Mouse (Mus musculus): ENCODE measurements around the gene Minos1.
A peak's percentile ranks its signal among the peaks of the same experiment; 100 is the strongest.

Minos1 gene

DNA sequence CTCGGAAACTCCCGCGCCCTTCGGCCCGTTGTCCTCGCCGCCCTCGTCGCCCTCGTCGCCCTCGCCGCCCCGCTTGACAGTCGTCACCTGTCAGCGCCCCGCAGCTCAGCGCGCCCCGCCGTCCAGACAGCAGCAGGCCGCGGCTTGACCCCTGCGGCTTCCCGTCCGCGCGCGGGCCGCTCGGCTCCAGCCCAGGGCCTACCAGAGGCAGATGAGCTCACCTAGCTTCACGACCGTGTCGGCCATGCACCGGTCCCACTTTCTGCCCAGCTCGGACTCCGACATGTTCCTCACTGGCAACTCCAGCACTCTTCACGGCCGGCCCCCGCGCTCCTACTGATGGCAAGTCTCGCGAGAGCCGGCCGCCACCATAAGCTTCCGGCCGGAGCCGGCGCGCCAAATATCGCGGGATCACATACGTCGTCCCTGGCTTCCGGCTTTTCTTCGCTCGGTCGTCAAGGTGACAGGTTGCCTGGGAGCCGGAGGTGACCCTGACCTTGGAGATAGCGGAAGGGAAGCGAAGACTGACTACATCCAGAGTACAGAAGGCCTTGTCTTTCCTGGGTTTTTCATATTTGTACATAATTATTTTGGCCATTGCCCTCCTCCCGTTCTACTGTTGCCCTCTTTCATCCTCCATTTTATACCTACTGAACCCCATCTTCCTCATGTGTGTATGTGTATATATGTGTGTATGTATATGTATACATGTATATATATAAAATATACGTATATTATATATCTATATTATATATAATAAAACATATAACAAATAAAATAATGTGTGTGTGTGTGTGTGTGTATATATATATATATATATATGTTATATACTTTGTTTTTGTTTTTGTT is at the start of gene Minos1:
Gene Minos1, minus strand, starts transcription at position 413 of the 849 bp plus-strand sequence.
- DNase-seq (ENCODE audit: low spot score in 2 of 2), result peak; percentile 95 to 96

DNA sequence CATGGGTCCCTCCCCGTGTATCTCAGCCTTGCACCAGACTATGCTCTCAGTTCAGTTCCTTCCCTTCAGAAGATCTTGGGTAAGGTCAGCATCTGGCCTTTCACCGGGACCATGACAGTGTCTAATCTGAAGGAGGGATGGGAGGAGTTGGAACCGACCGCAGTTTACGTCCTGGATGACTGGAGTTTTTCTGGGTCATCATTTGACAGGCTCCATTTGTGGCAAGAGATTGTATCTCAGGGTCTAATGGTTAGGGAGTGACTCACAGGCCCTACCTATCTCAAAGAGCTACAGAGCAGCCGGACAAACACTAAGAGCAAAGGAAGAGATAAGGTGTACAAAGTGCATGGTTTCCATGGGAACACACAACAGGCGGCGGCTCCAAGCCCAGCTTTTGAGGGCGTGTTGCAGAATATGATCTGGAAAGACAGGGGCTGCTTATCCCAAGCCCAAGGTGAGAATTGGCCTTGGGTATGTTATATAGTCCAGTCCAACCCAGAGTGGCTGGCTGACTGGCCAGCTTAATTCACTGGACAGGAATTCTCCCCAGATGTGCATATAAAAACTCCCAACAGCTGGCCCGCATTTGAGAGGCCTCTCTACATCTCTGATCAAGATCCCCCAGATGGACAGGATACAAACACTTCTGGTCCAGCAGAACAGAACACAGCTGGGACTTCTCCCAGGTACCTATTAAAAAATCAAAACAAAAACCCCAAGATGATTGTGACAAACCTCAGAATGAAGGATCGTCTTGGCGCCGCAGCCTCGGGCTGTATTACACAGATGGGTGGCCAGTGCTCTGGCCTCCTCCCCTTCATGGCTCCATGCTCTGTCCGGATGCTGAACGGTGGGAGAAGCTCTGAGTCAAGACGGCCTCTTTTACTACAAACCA is 49.1 kb upstream of the Minos1 start:
- no peak for DNase-seq (ENCODE audit: low spot score in 2 of 2)

DNA sequence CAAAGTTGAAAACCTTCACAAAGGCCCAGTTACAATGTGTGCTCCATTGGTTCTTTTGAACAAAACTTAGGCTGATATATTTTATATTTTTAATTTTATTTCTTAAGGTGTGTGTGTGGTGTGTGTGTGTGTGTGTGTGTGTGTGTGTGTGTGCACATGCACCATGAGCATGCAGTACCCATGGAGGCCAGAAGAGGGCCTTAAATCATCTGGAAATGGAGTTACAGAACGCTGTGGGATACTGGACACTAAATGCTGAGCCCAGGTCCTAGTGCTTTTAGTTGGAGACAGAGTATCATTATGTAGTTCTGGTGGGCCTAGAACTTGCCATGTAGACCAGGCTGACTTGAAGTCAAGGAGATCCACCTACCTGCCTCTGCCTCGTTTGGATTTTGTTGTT is 48.3 kb upstream of the Minos1 start:
- DNase-seq (ENCODE audit: low spot score in 2 of 2), result no peak

- no peak for DNase-seq (ENCODE audit: low spot score in 2 of 2)
Observed at GRCm38 (mm10) chr4:139178377-139178776, 47.5 kb upstream of the Minos1 start.

GRCm38 (mm10) chr4:139177921-139178320 is 47.0 kb upstream of the Minos1 start:
- DNase-seq (ENCODE audit: low spot score in 2 of 2), result no peak

DNA sequence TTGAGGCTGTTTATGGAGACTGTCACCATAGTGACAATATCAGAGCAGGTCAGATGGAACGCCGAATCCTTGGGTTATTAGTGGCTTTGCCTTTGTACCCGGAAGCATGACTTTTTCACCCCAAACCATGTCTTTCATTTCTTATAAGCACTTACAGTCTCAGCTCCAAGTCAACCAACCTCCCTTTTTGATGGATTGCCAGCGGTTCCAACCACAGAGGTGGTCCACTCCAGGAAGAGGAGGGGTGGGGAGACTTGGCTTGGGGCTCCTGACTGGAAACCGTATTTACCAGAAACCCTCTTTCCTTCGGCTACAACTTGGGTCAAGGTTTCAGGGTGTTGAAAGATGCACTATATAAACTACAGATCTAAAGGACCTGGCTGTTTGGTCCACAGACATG is 45.1 kb upstream of the Minos1 start:
- DNase-seq (ENCODE audit: low spot score in 2 of 2), result no peak

DNA sequence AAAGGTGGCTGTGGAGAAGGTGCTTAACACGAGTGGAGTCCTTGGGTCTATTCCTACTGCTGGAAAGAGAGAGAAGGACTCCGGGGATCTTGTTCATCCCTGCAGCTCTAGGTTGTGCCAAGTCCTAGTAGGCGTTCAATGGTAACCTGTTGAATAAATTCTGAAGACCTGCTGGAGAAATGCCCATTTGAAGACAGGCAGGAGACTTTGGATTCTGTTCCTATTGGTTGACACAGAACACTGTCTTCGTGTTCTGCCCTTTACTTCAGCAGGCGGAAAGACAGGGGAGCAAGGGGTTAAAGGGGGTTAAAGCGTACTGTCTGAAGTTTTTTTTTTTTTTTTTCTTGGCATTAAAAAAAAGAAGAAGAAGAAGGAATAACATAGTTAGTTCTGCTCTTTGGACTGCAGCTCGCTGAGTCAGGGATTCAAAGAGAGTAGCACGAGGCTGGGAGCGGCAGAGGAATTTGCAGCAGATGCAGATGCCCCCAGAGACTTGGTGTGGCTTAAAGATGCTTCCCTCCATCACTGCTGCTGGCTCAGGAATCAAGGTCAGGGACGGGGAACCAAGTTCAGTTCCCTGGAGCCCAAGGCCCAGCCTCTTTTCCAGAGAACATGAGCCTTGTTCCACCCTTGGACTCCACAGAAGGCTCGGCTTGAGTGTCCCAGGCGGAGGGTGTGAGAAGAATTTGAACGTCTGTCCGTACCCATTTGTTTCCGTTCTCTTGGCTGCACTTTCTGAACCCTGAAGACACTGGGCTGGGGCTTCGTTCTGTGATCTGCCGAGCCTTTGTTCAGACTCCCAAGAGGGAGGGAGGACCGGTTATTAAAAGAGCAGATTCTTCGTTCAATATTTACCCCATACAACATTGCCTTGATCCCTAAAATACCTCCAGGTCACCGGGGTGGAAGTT is 44.4 kb upstream of the Minos1 start:
- no peak for DNase-seq (ENCODE audit: low spot score in 2 of 2)

GRCm38 (mm10) chr4:139169748-139170279 is 38.9 kb upstream of the Minos1 start:
- DNase-seq (ENCODE audit: low spot score in 2 of 2), result no peak

GRCm38 (mm10) chr4:139168985-139169747 is 38.3 kb upstream of the Minos1 start:
- peak; percentile 77 to 79 for DNase-seq (ENCODE audit: low spot score in 2 of 2)

- no peak for DNase-seq (ENCODE audit: low spot score in 2 of 2)
Observed at GRCm38 (mm10) chr4:139167107-139167506, 36.2 kb upstream of the Minos1 start.

- DNase-seq (ENCODE audit: low spot score in 2 of 2), result peak; percentile 66 to 68
Observed at GRCm38 (mm10) chr4:139166244-139166643, 35.3 kb upstream of the Minos1 start.

GRCm38 (mm10) chr4:139165259-139165658 is 34.3 kb upstream of the Minos1 start:
- DNase-seq (ENCODE audit: low spot score in 2 of 2), result no peak

DNA sequence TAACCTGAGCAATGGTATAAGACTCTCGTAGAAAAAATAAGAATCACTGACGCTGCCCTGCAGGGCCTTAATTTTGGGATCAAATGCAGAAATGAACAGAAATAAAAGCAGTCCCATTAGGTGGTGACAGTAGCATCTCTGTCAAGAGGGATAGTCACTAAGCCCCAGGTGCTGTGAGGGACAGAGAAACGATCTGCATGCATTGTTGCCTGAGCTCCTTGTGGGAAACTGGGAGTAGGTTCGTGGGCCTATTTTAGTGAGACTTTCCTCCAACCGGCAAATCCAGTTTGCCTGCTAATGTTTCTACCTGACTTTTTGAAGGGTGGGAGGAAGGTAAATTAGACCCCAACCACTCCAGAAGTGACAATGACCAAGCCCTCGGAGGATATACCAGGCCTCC is 33.2 kb upstream of the Minos1 start:
- no peak for DNase-seq (ENCODE audit: low spot score in 2 of 2)

DNA sequence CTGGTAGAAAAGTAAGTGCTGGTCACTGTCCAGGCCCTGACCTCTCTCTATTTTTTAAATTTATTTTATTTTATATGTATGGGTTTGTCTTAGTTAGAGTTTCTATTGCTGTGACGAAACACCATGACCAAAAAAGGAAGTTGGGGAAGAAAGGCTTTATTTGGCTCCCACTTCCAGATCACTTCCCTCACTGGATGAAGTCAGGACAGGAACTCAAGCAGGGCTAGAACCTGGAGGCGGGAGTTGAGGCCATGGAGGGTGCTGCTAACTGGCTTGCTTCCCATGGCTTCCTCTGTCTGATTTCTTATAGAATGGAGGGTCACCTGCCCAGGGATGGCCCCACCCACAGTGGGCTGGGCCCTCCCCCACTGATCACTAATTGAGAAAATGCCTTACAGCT is 30.2 kb upstream of the Minos1 start:
- no peak for DNase-seq (ENCODE audit: low spot score in 2 of 2)

GRCm38 (mm10) chr4:139158350-139158749 is 27.4 kb upstream of the Minos1 start:
- no peak for DNase-seq (ENCODE audit: low spot score in 2 of 2)

GRCm38 (mm10) chr4:139156538-139156937 is 25.6 kb upstream of the Minos1 start:
- DNase-seq (ENCODE audit: low spot score in 2 of 2), result no peak

- no peak for DNase-seq (ENCODE audit: low spot score in 2 of 2)
Observed at GRCm38 (mm10) chr4:139154576-139155307, 23.8 kb upstream of the Minos1 start.

DNA sequence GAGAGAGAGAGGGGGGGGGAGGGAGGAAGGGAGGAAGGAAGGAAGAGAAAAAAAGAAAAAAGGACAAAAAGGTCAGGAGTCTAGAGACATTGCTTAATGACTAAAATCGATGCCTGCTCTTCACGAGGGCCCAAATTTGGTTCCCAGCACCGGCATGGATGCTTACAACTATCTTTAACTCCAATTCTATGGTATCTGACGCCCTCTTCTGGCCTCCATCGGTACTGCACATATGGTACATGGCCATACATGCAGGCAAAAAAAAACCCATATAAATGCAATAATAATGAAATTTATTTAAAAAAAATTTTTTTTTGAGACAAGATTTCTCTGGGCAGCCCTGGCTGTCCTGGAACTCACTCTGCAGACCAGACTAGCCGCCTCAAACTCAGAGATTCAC is 20.5 kb upstream of the Minos1 start:
- no peak for DNase-seq (ENCODE audit: low spot score in 2 of 2)

- no peak for DNase-seq (ENCODE audit: low spot score in 2 of 2)
Observed at GRCm38 (mm10) chr4:139146760-139147159, 15.8 kb upstream of the Minos1 start.

GRCm38 (mm10) chr4:139145156-139145555 is 14.2 kb upstream of the Minos1 start:
- DNase-seq (ENCODE audit: low spot score in 2 of 2), result no peak
